Mouse (Mus musculus): ENCODE measurements at regions not wholly inside any gene's neighbourhood (a gene's known extent, or its start where the extent isn't known, plus 50 kb on each side); places are given as distances from the start of the nearest gene placed in this dataset.

DNA sequence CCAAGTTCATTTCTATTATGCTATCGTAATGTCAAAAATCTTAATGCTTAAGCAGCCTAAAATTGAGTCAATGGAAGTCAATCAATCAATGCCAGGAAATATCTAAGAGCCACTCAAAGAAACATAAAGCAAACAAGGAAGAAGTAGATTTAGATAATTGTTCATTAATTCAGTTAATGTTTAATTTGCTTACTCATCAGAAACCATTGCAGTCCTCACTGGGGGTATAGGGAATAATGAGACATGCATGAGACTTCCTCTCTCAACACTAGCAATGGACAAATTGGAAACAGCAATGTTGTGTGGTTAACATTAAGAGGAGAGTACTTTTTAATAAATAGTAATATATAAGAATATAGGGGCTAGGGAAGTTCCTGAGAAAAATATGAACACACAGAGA, 209.9 kb downstream of the Etaa1 start:
- DNase-seq (ENCODE audit: low read depth, low spot score) = no peak

DNA sequence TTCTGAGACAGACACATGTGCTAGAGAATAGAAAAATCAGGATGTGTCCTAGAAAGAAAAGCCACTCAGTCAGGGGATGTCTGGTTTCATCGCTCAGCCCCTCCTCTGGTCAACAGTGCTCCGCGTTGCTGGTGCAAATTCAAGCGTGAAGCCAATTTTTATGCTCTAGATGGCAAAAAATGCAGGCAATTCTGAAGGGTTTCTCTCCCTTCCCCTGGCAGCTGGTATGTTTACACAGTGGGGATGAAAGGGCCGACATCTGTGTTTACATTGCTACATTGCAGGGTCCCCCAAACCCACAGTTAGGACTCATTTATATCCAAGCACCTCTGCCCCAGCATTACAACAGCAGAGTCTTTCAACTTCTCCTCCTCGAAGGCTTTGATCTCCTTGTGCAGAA, 203.3 kb downstream of the Etaa1 start:
- DNase-seq (ENCODE audit: low read depth, low spot score) = no peak

DNA sequence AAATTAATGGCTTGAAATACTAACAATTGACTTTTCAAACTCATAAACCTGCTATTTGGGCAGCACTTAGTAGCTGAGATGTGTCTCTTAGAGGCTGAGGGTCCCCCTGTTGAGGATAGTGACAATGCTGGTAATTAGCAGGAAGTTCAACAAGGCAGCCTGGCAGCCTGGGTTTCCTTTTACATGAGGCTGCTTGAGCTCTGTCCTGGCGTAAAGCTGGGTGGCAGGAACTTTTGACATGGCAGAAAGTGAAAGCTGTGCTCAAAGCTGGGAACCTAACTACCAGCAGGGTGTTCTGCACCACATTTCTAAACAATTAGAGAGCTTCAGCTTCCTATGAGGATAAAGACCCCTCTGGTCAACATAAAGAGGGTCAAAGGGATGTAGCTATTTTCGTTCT, 194.5 kb downstream of the Etaa1 start:
- no peak for DNase-seq (ENCODE audit: low read depth, low spot score)

DNA sequence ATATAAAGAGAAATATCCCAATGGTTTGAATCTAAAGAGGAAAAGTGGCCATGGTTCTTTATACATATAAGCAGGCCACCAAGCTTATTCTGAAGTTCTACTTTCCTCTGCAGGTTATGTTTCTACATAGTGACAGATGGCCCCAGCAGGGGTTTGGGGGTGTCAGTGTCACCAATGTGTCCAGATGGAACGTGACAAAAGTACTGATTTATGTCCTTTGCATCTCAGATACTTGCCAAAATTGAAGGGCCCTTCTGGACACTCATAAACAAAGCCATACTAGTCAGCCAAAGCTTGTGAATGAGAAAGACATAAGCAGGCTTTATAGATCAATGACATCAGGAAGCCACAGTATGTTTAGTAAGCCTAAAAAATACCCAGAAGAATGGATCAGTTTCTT, 190.3 kb downstream of the Etaa1 start:
- no peak for DNase-seq (ENCODE audit: low read depth, low spot score)

DNA sequence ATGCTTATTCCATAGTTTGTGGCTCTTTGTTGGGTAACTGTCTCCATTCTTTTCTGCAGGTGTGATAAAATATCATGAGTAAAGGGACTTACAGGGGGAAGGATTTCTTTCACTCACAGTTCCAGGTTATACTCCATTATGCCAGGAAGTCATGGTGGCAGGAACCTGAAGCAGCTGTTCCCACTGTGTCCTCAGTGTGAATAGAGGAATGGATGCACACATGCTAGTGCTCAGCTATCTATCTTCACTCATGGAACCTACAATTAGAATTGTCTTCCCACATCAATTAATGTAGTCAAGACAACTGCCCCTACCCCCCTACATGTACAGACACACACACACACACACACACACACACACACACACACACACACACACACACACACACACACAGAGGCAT, 189.5 kb downstream of the Etaa1 start:
- DNase-seq (ENCODE audit: low read depth, low spot score) = no peak

DNA sequence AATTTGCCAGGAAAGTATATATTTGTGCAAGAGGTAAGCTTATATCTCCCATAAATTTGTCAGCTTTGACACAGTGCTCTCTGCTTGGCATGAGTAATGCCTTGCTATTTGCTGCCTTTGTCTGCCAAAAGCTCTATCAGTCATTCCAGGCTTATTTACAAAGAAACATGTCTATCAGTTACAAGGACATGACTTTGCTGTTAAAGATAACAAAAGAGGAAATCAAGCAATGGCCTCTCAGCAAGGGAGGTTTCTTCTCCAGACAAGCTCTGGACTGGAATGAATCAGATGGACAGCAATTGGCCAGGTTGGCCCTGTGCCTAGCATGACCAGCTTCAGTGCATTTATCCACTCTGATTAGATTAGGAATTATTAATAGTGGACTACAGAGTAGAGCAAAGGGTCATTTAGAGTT, 185.3 kb downstream of the Etaa1 start:
- no peak for DNase-seq (ENCODE audit: low read depth, low spot score)

DNA sequence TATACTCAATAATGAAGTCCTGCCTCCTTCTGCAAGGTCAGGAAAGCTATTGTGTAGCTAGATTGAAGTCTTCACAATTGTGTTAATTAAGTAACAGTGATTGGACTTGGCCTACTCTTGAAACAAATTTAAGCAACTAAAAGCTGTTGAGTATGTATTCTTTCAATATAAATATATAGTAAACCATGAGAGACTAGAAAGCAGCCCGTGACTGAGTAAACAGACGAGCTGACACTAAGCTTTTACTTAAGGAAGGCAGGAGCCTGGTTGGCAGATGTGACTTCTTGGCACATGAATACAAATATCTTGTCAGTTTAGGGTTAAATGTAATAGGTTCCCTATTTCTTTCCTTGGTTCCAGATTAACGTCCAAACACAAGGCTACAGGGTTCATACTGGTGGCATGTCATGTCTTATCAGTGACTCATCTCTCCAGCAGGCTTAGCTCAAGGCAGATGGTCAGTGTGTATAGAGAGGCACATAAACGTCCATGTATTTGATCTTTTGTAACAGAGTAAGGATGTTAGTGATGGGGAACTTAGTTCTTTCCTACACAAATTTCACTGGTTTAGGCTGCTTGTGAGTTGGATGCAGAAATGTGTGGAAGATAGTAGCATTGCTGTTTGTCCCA, 184.7 kb downstream of the Etaa1 start:
- DNase-seq (ENCODE audit: low read depth, low spot score) = no peak

DNA sequence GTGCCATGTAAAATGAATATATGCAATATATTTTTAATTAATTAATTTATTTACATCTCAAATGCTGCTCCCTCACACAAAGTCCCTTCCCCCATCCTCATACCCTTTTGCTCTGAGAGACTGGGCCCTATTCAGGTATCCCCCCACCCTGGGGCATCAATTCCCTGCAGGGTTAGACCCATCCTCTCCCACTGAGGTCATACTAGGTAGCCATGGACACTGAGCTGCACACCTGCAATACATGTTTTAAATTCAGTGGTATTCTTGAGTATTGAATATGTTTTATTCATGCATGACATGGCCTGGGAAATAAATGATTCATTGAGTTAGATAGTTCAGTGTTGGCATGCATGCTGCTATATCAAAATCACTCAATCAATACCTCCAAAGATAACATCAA, 156.0 kb downstream of the Etaa1 start:
- DNase-seq (ENCODE audit: low read depth, low spot score) = no peak

DNA sequence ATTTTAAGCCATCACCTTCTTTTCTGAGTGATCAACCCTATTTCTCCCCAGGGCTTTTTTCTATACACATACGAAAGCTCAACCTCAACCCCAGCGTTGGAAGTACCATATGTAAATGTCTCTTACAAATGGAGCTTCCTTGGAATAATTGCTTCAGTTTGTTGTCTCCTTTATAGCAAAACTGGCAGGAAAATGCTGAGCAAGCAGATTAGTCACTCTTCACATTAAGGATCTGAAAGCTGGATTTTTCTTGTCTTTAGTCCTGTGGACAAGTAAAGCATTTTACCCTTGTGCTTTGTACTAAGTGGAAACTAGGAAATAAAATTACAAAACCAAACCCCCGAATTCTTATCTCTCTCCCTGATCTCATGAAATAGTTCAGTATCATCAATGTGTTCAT, 145.8 kb downstream of the Etaa1 start:
- DNase-seq (ENCODE audit: low read depth, low spot score) = no peak

DNA sequence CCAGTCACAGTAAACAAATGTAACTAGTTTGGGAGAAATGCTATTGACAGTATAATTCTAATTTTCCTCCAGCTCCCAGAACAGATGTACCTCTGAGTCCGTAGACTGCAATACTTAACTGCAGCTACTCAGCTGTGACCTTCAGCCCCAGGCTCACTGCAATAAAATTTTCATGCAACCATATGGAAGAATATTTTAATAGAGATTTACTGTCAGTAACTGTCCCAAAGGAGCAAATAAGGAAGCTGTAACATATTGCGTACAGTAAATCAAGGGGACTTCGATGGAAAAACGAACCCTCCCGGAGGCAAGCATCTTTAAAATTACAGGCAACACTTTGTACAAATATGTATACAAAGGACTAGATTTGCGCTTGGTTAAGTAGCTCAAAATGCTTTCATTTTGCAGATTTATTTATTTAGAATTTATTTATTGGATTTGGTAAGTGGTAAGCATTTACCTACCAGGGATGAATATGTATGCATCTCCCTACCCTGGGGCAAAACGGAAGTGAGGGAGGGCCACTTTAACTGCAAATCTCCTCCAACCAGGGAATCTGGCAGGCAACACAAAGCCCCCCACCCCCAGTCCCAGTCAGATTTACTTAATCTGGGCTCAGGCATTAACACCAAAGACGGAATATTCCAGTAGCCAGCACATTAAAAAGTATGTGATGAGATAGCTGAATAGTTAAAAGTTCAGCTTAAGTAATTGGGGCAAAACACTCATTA, 141.7 kb downstream of the Etaa1 start:
- no peak for DNase-seq (ENCODE audit: low read depth, low spot score)

DNA sequence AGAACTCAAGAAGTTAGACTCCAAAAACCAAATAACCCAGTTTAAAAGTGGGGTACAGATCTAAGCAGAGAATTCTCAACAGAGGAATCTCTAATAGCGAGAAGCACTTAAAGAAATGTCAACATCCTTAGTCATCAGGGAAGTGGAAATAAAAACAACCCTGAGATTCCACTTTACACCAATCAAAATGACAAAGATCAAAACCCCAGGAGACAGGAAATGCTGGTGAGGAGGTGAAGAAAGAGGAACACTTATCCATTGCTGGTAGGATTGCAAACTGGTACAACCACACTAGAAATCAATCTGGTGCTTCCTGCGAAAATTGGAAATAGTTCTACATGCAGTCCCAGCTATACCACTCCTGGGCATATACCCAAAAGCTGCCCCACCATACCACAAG, 111.0 kb downstream of the Etaa1 start:
- no peak for DNase-seq (ENCODE audit: low read depth, low spot score)

DNA sequence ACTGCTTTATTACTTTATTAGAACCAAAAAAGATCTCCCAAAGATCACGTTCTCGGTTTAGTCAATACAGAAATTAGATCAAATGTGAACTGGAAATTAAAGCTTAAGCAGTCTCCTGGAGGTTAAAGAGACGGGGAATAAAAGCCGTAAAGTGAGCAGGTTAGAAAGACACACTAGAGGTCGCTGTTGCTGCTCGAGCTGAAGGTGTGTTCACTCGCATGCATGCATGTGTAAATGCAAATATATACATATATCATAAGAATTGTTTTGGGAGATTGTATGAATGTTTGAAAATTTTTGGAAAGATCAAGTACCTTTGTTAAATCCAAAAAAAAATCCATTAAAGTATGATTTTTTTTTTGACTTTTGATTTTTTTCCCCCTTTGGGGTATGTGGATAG, 101.3 kb downstream of the Etaa1 start:
- no peak for DNase-seq (ENCODE audit: low read depth, low spot score)

DNA sequence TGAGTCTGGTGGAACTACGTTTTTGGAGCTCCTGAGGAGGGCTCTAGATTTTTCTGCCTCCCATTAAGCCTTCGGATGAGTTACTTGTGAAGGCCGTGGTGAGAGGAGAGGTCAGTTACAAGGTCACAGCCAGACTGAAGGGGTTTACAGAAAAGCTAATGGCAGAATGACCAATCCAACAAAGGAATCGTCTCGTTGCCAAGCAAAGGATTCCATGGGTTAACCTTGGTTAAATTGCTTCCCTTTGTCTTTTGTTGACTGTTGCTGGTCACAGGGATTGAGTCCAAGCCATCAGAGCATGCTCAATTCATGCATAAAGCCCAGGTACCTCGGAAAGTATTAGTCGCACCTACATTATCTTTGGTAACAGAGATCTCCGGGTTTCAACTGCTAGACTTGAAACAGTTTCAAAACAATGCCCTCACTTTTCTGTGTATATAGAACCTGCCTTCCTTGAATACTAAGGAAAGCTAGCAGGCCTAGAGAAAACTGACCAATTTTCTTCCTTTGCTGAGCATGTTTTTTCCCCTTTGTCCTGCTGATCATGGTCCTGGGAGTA, 100.3 kb downstream of the Etaa1 start:
- no peak for DNase-seq (ENCODE audit: low read depth, low spot score)

DNA sequence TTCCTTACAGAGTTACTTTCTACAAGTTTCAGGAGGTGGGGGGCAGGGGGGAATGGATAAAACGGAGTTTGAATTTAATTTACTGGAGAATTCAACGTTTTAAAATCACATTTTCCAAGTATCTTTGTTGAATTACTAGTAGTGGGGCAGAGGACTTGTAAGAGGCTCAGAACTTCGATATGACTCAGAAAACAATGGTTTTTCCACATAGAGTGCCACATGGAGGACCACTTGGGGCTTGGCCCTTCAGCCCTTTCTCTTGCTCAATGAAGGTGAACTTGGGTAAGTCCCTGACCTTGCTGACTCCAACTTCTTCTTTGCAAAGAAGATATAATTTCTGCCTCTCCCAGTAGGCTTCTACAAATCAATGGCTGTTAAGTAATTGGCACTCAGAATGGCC, 99.8 kb downstream of the Etaa1 start:
- DNase-seq (ENCODE audit: low read depth, low spot score) = no peak

DNA sequence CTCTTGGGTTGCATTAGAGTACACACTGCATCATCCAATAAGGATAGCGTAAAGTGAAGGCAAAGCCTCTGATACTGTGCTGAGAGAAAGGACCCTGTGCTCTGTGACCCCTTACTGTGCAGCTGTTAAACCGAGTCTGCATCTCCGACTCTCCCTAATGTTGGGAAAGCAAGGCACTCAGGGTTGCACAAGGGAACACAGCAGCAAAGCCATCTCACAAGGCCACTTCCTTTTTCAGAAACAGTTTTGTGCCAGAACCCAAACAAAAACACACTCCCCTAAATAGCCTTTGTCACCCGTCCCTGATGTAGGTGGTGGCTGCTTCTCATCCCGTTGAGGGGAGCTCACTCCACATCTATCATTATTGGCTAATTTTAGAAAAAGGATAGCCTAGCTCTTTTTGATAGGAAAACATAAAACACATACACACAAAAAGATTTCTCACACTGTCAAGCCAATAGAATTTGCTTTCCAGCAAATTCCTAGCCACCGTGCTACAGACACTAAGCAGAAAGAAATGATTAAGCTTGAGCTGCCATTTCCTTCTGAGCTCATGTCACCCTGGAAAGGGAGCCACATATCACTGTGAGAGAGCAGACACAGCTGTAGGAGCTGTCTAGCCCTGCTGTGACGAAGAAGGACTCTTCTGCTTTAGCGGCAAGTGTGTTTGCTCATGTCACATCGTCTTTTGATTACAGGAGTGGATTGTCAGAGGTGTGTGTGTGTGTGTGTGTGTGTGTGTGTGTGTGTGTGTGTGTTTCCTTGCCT, 94.1 kb downstream of the Etaa1 start:
- no peak for DNase-seq (ENCODE audit: low read depth, low spot score)

DNA sequence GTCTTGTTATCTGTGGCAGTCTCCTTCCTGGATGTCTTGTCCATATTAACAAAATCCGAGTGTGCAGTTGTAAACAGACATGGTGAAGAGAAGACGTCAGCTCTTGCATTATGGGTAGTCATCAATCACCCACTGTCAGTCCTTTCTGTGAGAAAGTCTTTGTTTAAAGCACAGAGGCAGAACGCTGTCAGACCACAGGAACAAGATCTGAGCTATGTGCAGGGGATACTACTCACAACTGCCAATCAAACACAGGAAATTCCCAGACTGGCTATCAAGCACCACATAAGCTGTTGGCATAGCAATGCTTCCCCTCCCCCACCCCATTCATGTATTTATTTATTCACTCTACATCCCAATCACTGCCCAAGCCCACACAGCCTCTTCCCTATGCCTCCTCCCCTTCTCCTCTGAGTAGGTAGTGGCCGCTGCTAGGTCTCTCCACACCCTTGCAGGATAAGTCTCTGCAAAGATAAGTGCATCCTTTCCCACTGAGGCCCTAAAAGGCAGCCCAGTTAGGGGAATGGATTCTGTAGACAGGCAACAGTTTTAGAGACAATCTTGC, 88.8 kb downstream of the Etaa1 start:
- no peak for DNase-seq (ENCODE audit: low read depth, low spot score)

DNA sequence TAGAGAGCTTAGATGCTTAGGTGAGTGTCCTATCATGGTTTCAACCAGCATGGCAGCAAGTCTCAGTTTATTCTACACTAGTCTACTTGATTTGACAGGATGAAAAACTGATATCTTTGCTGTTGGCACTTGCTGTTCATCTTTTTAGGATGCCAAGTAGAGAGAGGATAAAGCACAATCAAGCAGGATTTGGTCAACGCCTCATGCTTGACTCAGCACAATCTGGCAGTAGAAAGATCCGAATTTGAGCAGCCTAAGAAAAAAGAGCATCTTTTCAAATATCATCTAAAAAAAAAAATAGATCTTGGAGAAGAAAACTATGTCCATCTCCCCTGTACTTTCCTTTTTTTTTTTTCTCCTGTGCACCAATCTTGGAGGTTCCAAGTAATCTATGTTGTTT, 83.0 kb downstream of the Etaa1 start:
- DNase-seq (ENCODE audit: low read depth, low spot score) = no peak

DNA sequence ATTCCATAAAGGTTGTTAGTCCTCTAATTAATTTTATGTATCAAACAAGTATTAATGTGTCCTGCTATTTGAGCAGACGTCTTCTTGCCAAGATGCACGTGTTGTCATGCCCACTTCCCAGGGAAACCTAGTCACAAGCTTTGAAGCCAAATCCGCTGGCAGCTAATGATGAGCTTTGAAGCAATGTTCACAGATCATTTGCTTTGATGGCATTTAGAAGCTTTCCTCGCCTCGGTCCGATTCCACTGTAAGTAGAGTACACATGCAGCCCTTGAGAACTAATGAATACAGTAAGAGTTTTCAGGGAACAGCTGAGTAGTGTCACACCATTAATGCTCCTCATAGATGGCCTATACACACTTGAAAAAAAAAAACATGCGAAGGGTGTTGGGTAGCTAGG, 81.8 kb downstream of the Etaa1 start:
- DNase-seq (ENCODE audit: low read depth, low spot score) = no peak

DNA sequence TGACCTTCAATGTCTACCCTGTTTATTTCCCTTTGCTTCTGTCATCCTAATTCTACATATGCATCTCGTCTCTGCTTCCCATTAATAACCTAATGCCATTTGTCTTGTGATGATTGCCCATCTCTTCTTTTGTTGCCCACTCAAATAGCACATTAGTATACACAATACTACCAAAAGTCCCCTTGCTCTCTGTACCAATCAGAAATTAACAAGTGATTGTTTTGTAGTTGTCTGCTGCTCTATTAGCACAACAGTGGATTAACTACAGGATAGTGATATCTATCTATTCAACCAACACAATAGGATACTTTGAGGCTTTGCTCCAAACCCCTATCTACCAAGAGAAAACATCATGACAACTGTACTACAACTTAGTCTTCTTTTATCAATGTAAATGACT, 70.4 kb downstream of the Etaa1 start:
- DNase-seq (ENCODE audit: low read depth, low spot score) = no peak
